Mouse (Mus musculus): ENCODE data around the gene Ivd. TPM values are rescaled to one million over a fixed set of nuclear protein-coding genes. Genes with fewer than 3 reads are reported as not detected.

The Ivd gene
- polyA plus RNA-seq, 1 experiment from 2014 or later: 51.3 TPM

- peaks cover 36% of the 10 kb centered on the region for H3K27me3 ChIP-seq (replicated peaks; ENCODE audit: control insufficient read depth, insufficient read depth, low read length)
- peak overlapping the region; percentile 89 for H3K4me3 ChIP-seq (ENCODE audit: low read length)
- under 1% methylated on average over 85 of the region's 120 CpGs for WGBS
- ATAC-seq: peak; percentile 91
- H3K27ac ChIP-seq (ENCODE audit: low read length): peak overlapping the region; percentile 84
- no peaks in the 10 kb centered on the region for H3K9me3 ChIP-seq (ENCODE audit: control insufficient read depth, low read length)
- peak overlapping the region; percentile 98 for H3K4me2 ChIP-seq (ENCODE audit: low read depth, low read length)
- H3K4me1 ChIP-seq (ENCODE audit: control insufficient read depth, insufficient read depth, low read length): peaks cover 19% of the 10 kb centered on the region
- H3K9ac ChIP-seq (ENCODE audit: low read depth, low read length): peak overlapping the region; percentile 89
- H3K36me3 ChIP-seq (ENCODE audit: control insufficient read depth, insufficient read depth, low read length): no peaks in the 10 kb centered on the region
Measured at GRCm38 (mm10) chr2:118901175-118902031, 39.6 kb downstream of the Ivd start.

- ATAC-seq: peak; percentile 54
- no peaks in the 10 kb centered on the region for H3K9me3 ChIP-seq (ENCODE audit: control insufficient read depth, low read length)
- H3K36me3 ChIP-seq (ENCODE audit: control insufficient read depth, insufficient read depth, low read length): no peaks in the 10 kb centered on the region
- peak overlapping the region; percentile 89 for H3K4me3 ChIP-seq (ENCODE audit: low read length)
- under 1% methylated on average over 83 of the region's 106 CpGs for WGBS
- peak overlapping the region; percentile 89 for H3K9ac ChIP-seq (ENCODE audit: low read depth, low read length)
- H3K27me3 ChIP-seq (replicated peaks; ENCODE audit: control insufficient read depth, insufficient read depth, low read length): peaks cover 29% of the 10 kb centered on the region
- H3K27ac ChIP-seq (ENCODE audit: low read length): peak overlapping the region; percentile 84
- H3K4me2 ChIP-seq (ENCODE audit: low read depth, low read length): peak overlapping the region; percentile 93
- H3K4me1 ChIP-seq (ENCODE audit: control insufficient read depth, insufficient read depth, low read length): peaks cover 13% of the 10 kb centered on the region
Measured at GRCm38 (mm10) chr2:118902051-118903025, 40.6 kb downstream of the Ivd start.

GRCm38 (mm10) chr2:118903333-118903741 is 41.6 kb downstream of the Ivd start:
- Histone ChIP-seq H3K27me3 (replicated peaks; ENCODE audit: control insufficient read depth, insufficient read depth, low read length) (peaks cover 22% of the 10 kb centered on the region), H3K9me3 (ENCODE audit: control insufficient read depth, low read length) (no peaks in the 10 kb centered on the region), H3K4me3 (ENCODE audit: low read length) (peak overlapping the region; percentile 89), H3K9ac (ENCODE audit: low read depth, low read length) (peak overlapping the region; percentile 89), H3K4me1 (ENCODE audit: control insufficient read depth, insufficient read depth, low read length) (peaks cover 13% of the 10 kb centered on the region), H3K36me3 (ENCODE audit: control insufficient read depth, insufficient read depth, low read length) (no peaks in the 10 kb centered on the region), H3K4me2 (ENCODE audit: low read depth, low read length) (peak overlapping the region; percentile 14; the same call in 1 of the 2 replicates), H3K27ac (ENCODE audit: low read length) (no peak overlapping the region)
- WGBS: 13% methylated on average over 10 of the region's 10 CpGs
- no peak for ATAC-seq

- Histone ChIP-seq H3K27ac (ENCODE audit: low read length) (no peak overlapping the region), H3K9me3 (ENCODE audit: control insufficient read depth, low read length) (no peaks in the 10 kb centered on the region), H3K4me2 (ENCODE audit: low read depth, low read length) (no peak overlapping the region), H3K4me3 (ENCODE audit: low read length) (no peak overlapping the region), H3K27me3 (replicated peaks; ENCODE audit: control insufficient read depth, insufficient read depth, low read length) (peaks cover 3% of the 10 kb centered on the region; the same call in 1 of the 2 replicates), H3K4me1 (ENCODE audit: control insufficient read depth, insufficient read depth, low read length) (peaks cover 25% of the 10 kb centered on the region), H3K9ac (ENCODE audit: low read depth, low read length) (no peak overlapping the region), H3K36me3 (ENCODE audit: control insufficient read depth, insufficient read depth, low read length) (no peaks in the 10 kb centered on the region)
- WGBS: 75% methylated on average over 7 of the region's 7 CpGs
- ATAC-seq: no peak
Measured at GRCm38 (mm10) chr2:118905433-118906117, 43.8 kb downstream of the Ivd start.

- no peak for ATAC-seq
- H3K36me3 ChIP-seq (ENCODE audit: control insufficient read depth, insufficient read depth, low read length): no peaks in the 10 kb centered on the region
- H3K4me3 ChIP-seq (ENCODE audit: low read length): no peak overlapping the region
- no peaks in the 10 kb centered on the region for H3K27me3 ChIP-seq (replicated peaks; ENCODE audit: control insufficient read depth, insufficient read depth, low read length)
- H3K9ac ChIP-seq (ENCODE audit: low read depth, low read length): no peak overlapping the region
- no peak overlapping the region for H3K4me2 ChIP-seq (ENCODE audit: low read depth, low read length)
- 85% methylated on average over 5 of the region's 5 CpGs for WGBS
- no peak overlapping the region for H3K27ac ChIP-seq (ENCODE audit: low read length)
- peaks cover 30% of the 10 kb centered on the region for H3K4me1 ChIP-seq (ENCODE audit: control insufficient read depth, insufficient read depth, low read length)
- H3K9me3 ChIP-seq (ENCODE audit: control insufficient read depth, low read length): no peaks in the 10 kb centered on the region
Measured at GRCm38 (mm10) chr2:118906118-118906492, 44.4 kb downstream of the Ivd start.

- ATAC-seq: no peak
- peaks cover 37% of the 10 kb centered on the region for H3K4me1 ChIP-seq (ENCODE audit: control insufficient read depth, insufficient read depth, low read length)
- no peaks in the 10 kb centered on the region for H3K36me3 ChIP-seq (ENCODE audit: control insufficient read depth, insufficient read depth, low read length)
- no peaks in the 10 kb centered on the region for H3K27me3 ChIP-seq (replicated peaks; ENCODE audit: control insufficient read depth, insufficient read depth, low read length)
- no peak overlapping the region for H3K4me3 ChIP-seq (ENCODE audit: low read length)
- H3K9ac ChIP-seq (ENCODE audit: low read depth, low read length): no peak overlapping the region
- H3K27ac ChIP-seq (ENCODE audit: low read length): no peak overlapping the region
- no peak overlapping the region for H3K4me2 ChIP-seq (ENCODE audit: low read depth, low read length)
- no peaks in the 10 kb centered on the region for H3K9me3 ChIP-seq (ENCODE audit: control insufficient read depth, low read length)
- 85% methylated on average over 3 of the region's 3 CpGs for WGBS
Measured at GRCm38 (mm10) chr2:118907781-118908180, 46.0 kb downstream of the Ivd start.

GRCm38 (mm10) chr2:118909151-118909550 is 47.4 kb downstream of the Ivd start:
- 77% methylated on average over 1 of the region's 1 CpGs for WGBS
- ATAC-seq: no peak
- H3K36me3 ChIP-seq (ENCODE audit: control insufficient read depth, insufficient read depth, low read length): no peaks in the 10 kb centered on the region

GRCm38 (mm10) chr2:118910605-118911278 is 49.0 kb downstream of the Ivd start:
- H3K9ac ChIP-seq (ENCODE audit: low read depth, low read length): no peak overlapping the region
- no peaks in the 10 kb centered on the region for H3K27me3 ChIP-seq (replicated peaks; ENCODE audit: control insufficient read depth, insufficient read depth, low read length)
- 62% methylated on average over 7 of the region's 7 CpGs for WGBS
- peaks cover 48% of the 10 kb centered on the region for H3K4me1 ChIP-seq (ENCODE audit: control insufficient read depth, insufficient read depth, low read length)
- peak overlapping the region; percentile 4; the same call in 1 of the 2 replicates for H3K4me3 ChIP-seq (ENCODE audit: low read length)
- H3K36me3 ChIP-seq (ENCODE audit: control insufficient read depth, insufficient read depth, low read length): no peaks in the 10 kb centered on the region
- no peaks in the 10 kb centered on the region for H3K9me3 ChIP-seq (ENCODE audit: control insufficient read depth, low read length)
- H3K27ac ChIP-seq (ENCODE audit: low read length): peak overlapping the region; percentile 46
- peak overlapping the region; percentile 32 for H3K4me2 ChIP-seq (ENCODE audit: low read depth, low read length)
- peak; percentile 76 for ATAC-seq

More at GRCm38 (mm10) chr2:118909151-118909550, 47.4 kb downstream of the Ivd start:
- no peak overlapping the region for H3K27ac ChIP-seq (ENCODE audit: low read length)
- H3K4me1 ChIP-seq (ENCODE audit: control insufficient read depth, insufficient read depth, low read length): peaks cover 43% of the 10 kb centered on the region
- H3K9me3 ChIP-seq (ENCODE audit: control insufficient read depth, low read length): no peaks in the 10 kb centered on the region
- no peaks in the 10 kb centered on the region for H3K27me3 ChIP-seq (replicated peaks; ENCODE audit: control insufficient read depth, insufficient read depth, low read length)
- H3K9ac ChIP-seq (ENCODE audit: low read depth, low read length): no peak overlapping the region
- no peak overlapping the region for H3K4me3 ChIP-seq (ENCODE audit: low read length)
- no peak overlapping the region for H3K4me2 ChIP-seq (ENCODE audit: low read depth, low read length)
